Comparison of ENCODE assay signal across 14 mouse cellular contexts in the genomic region with DNA sequence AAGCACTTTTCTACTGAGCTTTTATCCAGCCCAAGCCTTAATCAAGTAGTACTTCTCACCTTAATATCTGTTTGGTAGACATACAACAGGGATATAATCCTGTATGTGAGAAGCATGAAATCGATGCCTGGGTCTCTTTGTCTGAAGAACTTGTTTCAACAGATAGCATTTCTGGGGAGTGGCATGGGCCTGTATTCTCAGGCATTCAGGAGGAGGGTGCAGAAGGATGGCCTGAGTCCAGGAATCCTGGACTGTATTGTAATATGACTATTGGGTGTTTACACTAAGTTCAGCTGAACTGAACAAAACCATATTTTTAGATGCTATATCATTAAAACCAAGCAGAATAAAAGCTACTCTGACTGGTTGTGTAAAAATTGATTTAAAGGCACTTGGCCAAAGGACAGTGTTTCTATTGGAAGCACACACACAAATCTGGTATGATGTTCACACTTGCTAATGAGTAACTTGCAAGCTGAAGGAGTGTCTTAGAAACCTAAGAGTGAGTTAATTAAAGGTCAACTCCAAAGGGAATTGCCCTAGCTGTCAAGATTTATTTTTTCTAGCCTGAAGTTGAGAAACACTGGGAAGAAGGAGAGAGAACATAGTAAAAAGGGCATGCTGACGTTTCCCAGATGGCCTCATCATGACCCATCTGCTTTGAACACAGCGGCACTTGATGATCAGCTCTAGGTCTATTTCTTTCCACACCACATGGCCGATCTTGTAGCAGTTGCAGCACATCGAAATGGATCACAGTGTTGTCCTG.
A peak's percentile ranks its signal among the peaks of the same experiment; 100 is the strongest.
DNase-seq lines count a peak whose midpoint lies in the region; ATAC-seq and TF ChIP-seq lines count a peak whose summit lies in the region.
"Had no signal": no experiment of that assay in that cellular context is flagged by ENCODE, and none has a peak within 500 bp of the region (broad histone marks: within the 10 kb centered on the region; RNA-seq: fewer than 3 reads in every experiment).

No protein-coding gene starts in this region.

- ATAC-seq in kidney, embryonic 14.5 days (ENCODE audit: low FRiP score, low TSS enrichment): peak; percentile 90
- ATAC-seq in embryonic facial prominence, embryonic 11.5 days (replicated peaks; ENCODE audit: insufficient number of reproducible peaks, low FRiP score, low TSS enrichment, low read depth): no peak
- no peak for ATAC-seq in lung, postnatal 0 days

- H3K27me3 ChIP-seq in kidney, embryonic 14.5 days (ENCODE audit: control insufficient read depth, insufficient read depth, low read length): no peaks in the 10 kb centered on the region
- no peaks in the 10 kb centered on the region for H3K27me3 ChIP-seq in embryonic facial prominence, embryonic 11.5 days (ENCODE audit: control insufficient read depth, insufficient read depth, low read length)
- no peaks in the 10 kb centered on the region for H3K27me3 ChIP-seq in lung, postnatal 0 days (replicated peaks; ENCODE audit: insufficient read depth, low read length)
- H3K27me3 ChIP-seq: CH12.LX; hindbrain, embryonic 12.5 days; limb, embryonic 15.5 days had no signal

- no peaks in the 10 kb centered on the region for H3K36me3 ChIP-seq in kidney, embryonic 14.5 days (ENCODE audit: control insufficient read depth, insufficient read depth, low read length)
- H3K36me3 ChIP-seq in embryonic facial prominence, embryonic 11.5 days (replicated peaks; ENCODE audit: control insufficient read depth, insufficient read depth, low read depth, low read length): no peaks in the 10 kb centered on the region
- no peaks in the 10 kb centered on the region for H3K36me3 ChIP-seq in lung, postnatal 0 days (ENCODE audit: insufficient read depth, low read length)
- H3K36me3 ChIP-seq: hindbrain, embryonic 12.5 days; limb, embryonic 15.5 days had no signal

- no peak for TF ChIP-seq EP300 in lung, postnatal 0 days (IDR thresholded peaks at IDR 0.05)

- H3K4me3 ChIP-seq in kidney, embryonic 14.5 days (ENCODE audit: low read length): no peak overlapping the region
- H3K4me3 ChIP-seq in embryonic facial prominence, embryonic 11.5 days (ENCODE audit: low read depth, low read length): no peak overlapping the region
- no peak overlapping the region for H3K4me3 ChIP-seq in lung, postnatal 0 days (ENCODE audit: low read depth, low read length)
- H3K4me3 ChIP-seq: hindbrain, embryonic 12.5 days; limb, embryonic 15.5 days had no signal

- H3K4me2 ChIP-seq in kidney, embryonic 14.5 days (replicated peaks; ENCODE audit: low read depth, low read length): no peak overlapping the region
- no peak overlapping the region for H3K4me2 ChIP-seq in embryonic facial prominence, embryonic 11.5 days (ENCODE audit: low read depth, low read length)
- H3K4me2 ChIP-seq in lung, postnatal 0 days (replicated peaks; ENCODE audit: low read depth, low read length): no peak overlapping the region
- H3K4me2 ChIP-seq: hindbrain, embryonic 12.5 days; limb, embryonic 15.5 days had no signal

- no peak for DNase-seq in kidney, postnatal 10 days
- peak; percentile 18 for DNase-seq in brain, embryonic 18.5 days (ENCODE audit: low read depth, low spot score)
- peak; percentile 36 for DNase-seq in embryonic facial prominence, embryonic 11.5 days (ENCODE audit: low spot score)
- DNase-seq in layer of hippocampus, adult 9-11 months: peak; percentile 54
- no peak for DNase-seq in left cerebral cortex, postnatal 4 days
- no peak for DNase-seq in heart, adult 8-10 months (ENCODE audit: low spot score)
- no peak for DNase-seq in lung, postnatal 0 days (ENCODE audit: low spot score)
- DNase-seq: cerebellum, postnatal 14 days; lung, postnatal 36 days; right cerebral cortex, postnatal 14 days had no signal

- H3K9me3 ChIP-seq in kidney, embryonic 14.5 days (ENCODE audit: control insufficient read depth, low read length): no peaks in the 10 kb centered on the region
- no peaks in the 10 kb centered on the region for H3K9me3 ChIP-seq in embryonic facial prominence, embryonic 11.5 days (replicated peaks; ENCODE audit: control insufficient read depth, low read length)
- H3K9me3 ChIP-seq in lung, postnatal 0 days (ENCODE audit: low read length): no peaks in the 10 kb centered on the region
- H3K9me3 ChIP-seq: hindbrain, embryonic 12.5 days; limb, embryonic 15.5 days had no signal

- no peak overlapping the region for H3K27ac ChIP-seq in kidney, embryonic 14.5 days (ENCODE audit: low read depth, low read length)
- no peak overlapping the region for H3K27ac ChIP-seq in embryonic facial prominence, embryonic 11.5 days (replicated peaks; ENCODE audit: low read depth, low read length)
- H3K27ac ChIP-seq in lung, postnatal 0 days (ENCODE audit: low read length): no peak overlapping the region
- H3K27ac ChIP-seq: hindbrain, embryonic 12.5 days; limb, embryonic 15.5 days had no signal

- intact Hi-C loops in left cerebral cortex, postnatal 4 days (cut with DNase I): no loop called here

- 23% methylated on average over 5 of the region's 5 CpGs for WGBS in kidney, embryonic 14.5 days
- 27% methylated on average over 5 of the region's 5 CpGs for WGBS in embryonic facial prominence, embryonic 11.5 days
- 50% methylated on average over 5 of the region's 5 CpGs for WGBS in lung, postnatal 0 days

- H3K9ac ChIP-seq in kidney, embryonic 14.5 days (ENCODE audit: low read depth, low read length): no peak overlapping the region
- H3K9ac ChIP-seq in embryonic facial prominence, embryonic 11.5 days (replicated peaks; ENCODE audit: low read length): no peak overlapping the region
- no peak overlapping the region for H3K9ac ChIP-seq in lung, postnatal 0 days (replicated peaks; ENCODE audit: low read depth)
- H3K9ac ChIP-seq: hindbrain, embryonic 12.5 days; limb, embryonic 15.5 days had no signal

- H3K4me1 ChIP-seq in kidney, embryonic 14.5 days (ENCODE audit: control insufficient read depth, insufficient read depth, low read length): no peaks in the 10 kb centered on the region
- H3K4me1 ChIP-seq in embryonic facial prominence, embryonic 11.5 days (ENCODE audit: control insufficient read depth, insufficient read depth, low read length): no peaks in the 10 kb centered on the region
- H3K4me1 ChIP-seq in lung, postnatal 0 days (ENCODE audit: insufficient read depth, low read depth, low read length): no peaks in the 10 kb centered on the region
- H3K4me1 ChIP-seq: limb, embryonic 15.5 days had no signal

- no peak for TF ChIP-seq CTCF in lung, postnatal 0 days (IDR thresholded peaks at IDR 0.05)

Comparison
In these comparisons a context has a peak if more than half of its experiments do, and no peak if none do; other contexts are left out.
1. DNase-seq: peak in brain, embryonic 18.5 days (single experiment), embryonic facial prominence, embryonic 11.5 days (single experiment) and layer of hippocampus, adult 9-11 months (single experiment); none in kidney, postnatal 10 days (single experiment), left cerebral cortex, postnatal 4 days (single experiment), heart, adult 8-10 months (single experiment) and lung, postnatal 0 days (single experiment).